Mouse (Mus musculus) MEL (cell line): Measurements from ENCODE around the gene Syt16.

Source experiments
- CHD1 ChIP-seq: IDR thresholded peaks from 2 replicates; pipeline ENCODE4 v1.6.1; 2012; ENCODE audit warnings: low read depth, mild to moderate bottlenecking, inconsistent platforms, low read length, improper control_type of control experiment
- CTCF ChIP-seq, 3 experiments: IDR thresholded peaks in 2 of 3; conservative IDR thresholded peaks in 1 of 3; 2 replicates each; pipeline ENCODE4 v1.5.1; 2011 to 2012; ENCODE audit warnings: low read length in 3 of 3, low read depth in 2 of 3, mild to moderate bottlenecking in 2 of 3, improper control_type of control experiment in 1 of 3, inconsistent platforms in 1 of 3, mixed read lengths in 1 of 3, moderate library complexity in 1 of 3; ENCODE audit not compliant: control insufficient read depth in 1 of 3, insufficient read depth in 1 of 3, poor library complexity in 1 of 3, severe bottlenecking in 1 of 3
- EP300 ChIP-seq, 2 experiments: IDR thresholded peaks; 2 replicates each; pipeline ENCODE4 v1.6.1; 2011; ENCODE audit warnings: improper control_type of control experiment in 2 of 2, low read length in 2 of 2, low read depth in 1 of 2, mild to moderate bottlenecking in 1 of 2
- ETS1 ChIP-seq: IDR thresholded peaks from 2 replicates; pipeline ENCODE4 v1.6.1; 2012; ENCODE audit warnings: low read depth, mild to moderate bottlenecking, inconsistent platforms, low read length, improper control_type of control experiment, moderate library complexity
- MAFK ChIP-seq: IDR thresholded peaks from 2 replicates; pipeline ENCODE4 v1.6.1; 2011; ENCODE audit warnings: low read depth, mild to moderate bottlenecking, low read length, improper control_type of control experiment, borderline replicate concordance
- MEF2A ChIP-seq: IDR thresholded peaks from 2 replicates; pipeline ENCODE4 v1.6.1; 2014; ENCODE audit warnings: low read depth, mild to moderate bottlenecking, inconsistent platforms, low read length, improper control_type of control experiment; ENCODE audit not compliant: poor library complexity, insufficient replicate concordance, severe bottlenecking; ENCODE audit errors: extremely low read depth
- POLR2A ChIP-seq, 2 experiments: IDR thresholded peaks; 2 replicates each; pipeline ENCODE4 v1.6.1; 2011 to 2012; ENCODE audit warnings: low read length in 2 of 2, mild to moderate bottlenecking in 2 of 2, control low read depth in 1 of 2, improper control_type of control experiment in 1 of 2, low read depth in 1 of 2, moderate library complexity in 1 of 2; ENCODE audit not compliant: control insufficient read depth in 1 of 2, insufficient read depth in 1 of 2, poor library complexity in 1 of 2
- POLR2AphosphoS5 ChIP-seq: IDR thresholded peaks from 2 replicates; pipeline ENCODE4 v1.6.1; 2012; ENCODE audit warnings: low read depth, borderline replicate concordance, mild to moderate bottlenecking, inconsistent platforms, low read length, moderate library complexity, mixed read lengths
- RAD21 ChIP-seq: IDR thresholded peaks from 2 replicates; pipeline ENCODE4 v1.6.1; 2011; ENCODE audit warnings: mild to moderate bottlenecking, low read depth, low read length, improper control_type of control experiment
- TBP ChIP-seq: IDR thresholded peaks from 2 replicates; pipeline ENCODE4 v1.8.0; 2011; ENCODE audit warnings: low read depth, low read length, improper control_type of control experiment
- USF1 ChIP-seq: IDR thresholded peaks from 2 replicates; pipeline ENCODE4 v1.6.1; 2014; ENCODE audit warnings: low read depth, mild to moderate bottlenecking, inconsistent platforms, low read length, improper control_type of control experiment, moderate library complexity
- USF2 ChIP-seq, 2 experiments: IDR thresholded peaks; 2 replicates each; pipeline ENCODE4 v1.6.1; 2011 to 2012; ENCODE audit warnings: improper control_type of control experiment in 2 of 2, low read length in 2 of 2, borderline replicate concordance in 1 of 2, inconsistent platforms in 1 of 2, low read depth in 1 of 2, mild to moderate bottlenecking in 1 of 2; ENCODE audit not compliant: insufficient read depth in 1 of 2

- TF ChIP-seq USF1 (no peak), CTCF (IDR thresholded peaks at IDR 0.05 in 2 of 3, conservative IDR thresholded peaks at IDR 0.05 in 1 of 3; ENCODE audit: control insufficient read depth in 1 of 3, insufficient read depth in 1 of 3, low read depth in 2 of 3, low read length in 3 of 3, poor library complexity in 1 of 3, severe bottlenecking in 1 of 3) (no peak), POLR2A (IDR thresholded peaks at IDR 0.05; ENCODE audit: control insufficient read depth in 1 of 2, insufficient read depth in 1 of 2, low read depth in 1 of 2, low read length in 2 of 2, poor library complexity in 1 of 2) (no peak), CHD1 (no peak), POLR2AphosphoS5 (no peak), MEF2A (no peak), TBP (no peak), EP300 (IDR thresholded peaks at IDR 0.05; ENCODE audit: low read depth in 1 of 2, low read length in 2 of 2) (no peak), RAD21 (no peak), MAFK (no peak), USF2 (IDR thresholded peaks at IDR 0.05; ENCODE audit: borderline replicate concordance in 1 of 2, insufficient read depth in 1 of 2, low read depth in 1 of 2, low read length in 2 of 2) (no peak), ETS1 (no peak)
These were observed 58.7 kb downstream of the Syt16 start for GRCm38 (mm10) chr12:74056162-74056561.
